Mouse (Mus musculus) kidney, adult 2 months (tissue): ENCODE measurements around the gene Git2.

Source experiments
- CTCF ChIP-seq: fragments of 200-500 bp; conservative IDR thresholded peaks from 2 replicates; pipeline ENCODE4 v1.5.1; 2011; ENCODE audit warnings: low read depth, mild to moderate bottlenecking, control low read depth, low read length, moderate library complexity, mixed read lengths; ENCODE audit not compliant: insufficient read depth, insufficient read length
- POLR2A ChIP-seq: fragments of 200-500 bp; IDR thresholded peaks from one replicate; pipeline ENCODE4 v1.6.1; 2011; ENCODE audit warnings: low read depth, low read length, control low read depth

DNA sequence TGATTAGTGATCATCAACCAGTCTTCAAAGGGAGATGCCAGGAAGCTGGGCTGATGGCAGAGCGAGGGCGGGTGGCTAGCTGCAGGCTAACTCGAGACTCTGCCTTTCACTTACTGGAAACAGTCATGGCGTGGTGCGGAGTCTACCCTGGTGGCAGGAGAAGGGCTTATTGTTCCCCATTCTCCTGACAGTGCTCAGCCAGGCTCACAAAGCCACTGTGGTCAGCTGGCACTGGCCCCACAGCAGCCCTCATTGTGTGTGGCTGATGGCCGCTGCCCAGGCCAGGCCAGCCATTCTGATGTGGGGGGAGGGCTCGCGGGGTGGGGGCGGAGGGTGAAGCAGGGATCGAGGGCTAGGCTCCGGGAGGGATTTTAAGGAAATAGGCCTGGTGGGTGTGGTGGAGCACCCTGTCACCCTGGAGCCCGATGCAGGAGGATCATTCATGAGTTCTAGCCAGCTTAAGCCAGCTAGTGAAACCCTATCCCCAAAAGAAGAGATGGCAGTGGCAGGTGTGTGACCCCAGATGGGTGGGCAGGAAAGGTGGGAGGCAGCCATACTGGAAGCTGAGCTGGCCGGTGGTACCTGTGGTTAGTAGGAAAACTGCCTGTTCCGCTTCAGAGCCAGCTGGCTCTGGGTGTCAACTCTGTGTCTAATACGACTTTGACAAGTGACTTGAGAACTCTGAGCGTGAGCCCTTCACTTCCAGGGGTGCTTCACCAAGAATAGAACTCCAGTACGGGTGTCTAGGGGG is 95.3 kb downstream of the Git2 start:
- no peak for TF ChIP-seq CTCF
- TF ChIP-seq POLR2A: no peak
